Mouse (Mus musculus) thymus, adult 2 months (tissue): ENCODE data around the gene Clmn. TPM values are rescaled to one million over a fixed set of nuclear protein-coding genes. Genes with fewer than 3 reads are reported as not detected.
"Not testable (repeated sequence)": the region's sequence is repeated elsewhere in the genome, so short reads cannot be mapped to it uniquely, and the experiment has no call there.

Experiments used
- DNase-seq: peaks from one replicate; pipeline ENCODE4 v3.0.0; 2021
- H3K27ac ChIP-seq: fragments of 200-500 bp; 2 replicates; pipeline ENCODE4 v1.5.1; 2012; ENCODE audit warnings: low read length, control low read depth; ENCODE audit not compliant: control insufficient read depth, insufficient read depth
- H3K27me3 ChIP-seq: fragments of 200-500 bp; 2 replicates; pipeline ENCODE4 v1.6.1; 2012; ENCODE audit warnings: mild to moderate bottlenecking, low read length, moderate library complexity, mixed read lengths; ENCODE audit not compliant: control insufficient read depth, insufficient read depth
- H3K36me3 ChIP-seq: fragments of 200-500 bp; 2 replicates; pipeline ENCODE4 v1.6.1; 2012; ENCODE audit warnings: mild to moderate bottlenecking, low read length, moderate library complexity; ENCODE audit not compliant: control insufficient read depth, insufficient read depth
- H3K4me1 ChIP-seq: fragments of 200-500 bp; replicated peaks from 2 replicates; pipeline ENCODE4 v1.6.1; 2012; ENCODE audit warnings: low read length; ENCODE audit not compliant: control insufficient read depth, insufficient read depth
- H3K4me3 ChIP-seq: fragments of 200-500 bp; 2 replicates; pipeline ENCODE4 v1.5.1; 2012; ENCODE audit warnings: mild to moderate bottlenecking, low read length, control low read depth, moderate library complexity; ENCODE audit not compliant: control insufficient read depth, insufficient read depth
- CTCF ChIP-seq: fragments of 200-500 bp; IDR thresholded peaks from 2 replicates; pipeline ENCODE4 v1.5.1; 2012; ENCODE audit warnings: mild to moderate bottlenecking, control low read depth, low read length, moderate library complexity, borderline replicate concordance; ENCODE audit not compliant: control insufficient read depth, poor library complexity, insufficient read depth; ENCODE audit errors: extremely low read depth
- POLR2A ChIP-seq: fragments of 200-500 bp; IDR thresholded peaks from 2 replicates; pipeline ENCODE4 v1.6.1; 2012; ENCODE audit warnings: mild to moderate bottlenecking, low read length, control low read depth, moderate library complexity; ENCODE audit not compliant: control insufficient read depth, poor library complexity, insufficient read depth; ENCODE audit errors: extremely low read depth
- WGBS: fragments of 180-500 bp; shearing (Covaris S2); methylation state at CpG from one replicate; pipeline ENCODE4 v1.1.7; 2018; 5-methylcytosine and 5-hydroxymethylcytosine counted together
- polyA plus RNA-seq: library from polyadenylated mRNA; depleted of rRNA; stranded (reverse); fragments of >200 nt; gene quantifications from 2 replicates; pipeline ENCODE4 v1.2.3, GENCODE M21; 2012

Gene Clmn
- polyA plus RNA-seq, 1 experiment, result 1.0 TPM

GRCm38 (mm10) chr12:104829596-104830282 is 35.1 kb downstream of the Clmn start:
- Histone ChIP-seq H3K4me1 (0 out of 2 replicates have a peak, but pooled peaks cover 3% of the 10 kb centered on the region), H3K36me3 (no peaks in the 10 kb centered on the region), H3K27me3 (no peaks in the 10 kb centered on the region), H3K27ac (no peak overlapping the region), H3K4me3 (no peak overlapping the region)
- TF ChIP-seq POLR2A (no peak), CTCF (no peak)
- no peak for DNase-seq
- WGBS, result 35% methylated on average over 6 of the region's 6 CpGs

GRCm38 (mm10) chr12:104828986-104829385 is 35.9 kb downstream of the Clmn start:
- H3K27me3 ChIP-seq, DNase-seq, H3K27ac ChIP-seq, H3K4me3 ChIP-seq, H3K4me1 ChIP-seq, H3K36me3 ChIP-seq: not testable (repeated sequence)
- 91% methylated on average over 4 of the region's 4 CpGs for WGBS

- DNase-seq, result no peak
- Histone ChIP-seq H3K4me3 (no peak overlapping the region), H3K27me3 (no peaks in the 10 kb centered on the region), H3K36me3 (no peaks in the 10 kb centered on the region), H3K27ac (no peak overlapping the region), H3K4me1 (0 out of 2 replicates have a peak, but pooled peaks cover 3% of the 10 kb centered on the region)
- WGBS, result 85% methylated on average over 6 of the region's 6 CpGs
- no peak for TF ChIP-seq CTCF
- no peak for TF ChIP-seq POLR2A
These were observed 37.2 kb downstream of the Clmn start for GRCm38 (mm10) chr12:104827721-104828120.

GRCm38 (mm10) chr12:104824907-104825267 is 40.0 kb downstream of the Clmn start:
- WGBS, result 21% methylated on average over 6 of the region's 6 CpGs
- no peak for DNase-seq
- no peak overlapping the region for H3K4me3 ChIP-seq
- 0 out of 2 replicates have a peak, but pooled peaks cover 3% of the 10 kb centered on the region for H3K4me1 ChIP-seq
- TF ChIP-seq POLR2A, result no peak
- no peak for TF ChIP-seq CTCF
- no peak overlapping the region for H3K27ac ChIP-seq
- no peaks in the 10 kb centered on the region for H3K36me3 ChIP-seq
- no peaks in the 10 kb centered on the region for H3K27me3 ChIP-seq

- Histone ChIP-seq H3K27ac (no peak overlapping the region), H3K36me3 (no peaks in the 10 kb centered on the region), H3K4me1 (0 out of 2 replicates have a peak, but pooled peaks cover 3% of the 10 kb centered on the region), H3K27me3 (no peaks in the 10 kb centered on the region), H3K4me3 (no peak overlapping the region)
- TF ChIP-seq POLR2A (no peak), CTCF (no peak)
- WGBS, result 51% methylated on average over 12 of the region's 12 CpGs
- DNase-seq, result no peak
These were observed 40.5 kb downstream of the Clmn start for GRCm38 (mm10) chr12:104824244-104824906.

GRCm38 (mm10) chr12:104823722-104824121 is 41.2 kb downstream of the Clmn start:
- 98% methylated on average over 7 of the region's 7 CpGs for WGBS
- H3K4me3 ChIP-seq, result no peak overlapping the region
- DNase-seq, result no peak
- no peak overlapping the region for H3K27ac ChIP-seq
- 0 out of 2 replicates have a peak, but pooled peaks cover 3% of the 10 kb centered on the region for H3K4me1 ChIP-seq
- H3K27me3 ChIP-seq, result no peaks in the 10 kb centered on the region
- no peaks in the 10 kb centered on the region for H3K36me3 ChIP-seq
- TF ChIP-seq POLR2A (no peak), CTCF (no peak)
